Mouse (Mus musculus): ENCODE measurements at regions not wholly inside any gene's neighbourhood (a gene's known extent, or its start where the extent isn't known, plus 50 kb on each side); places are given as distances from the start of the nearest gene placed in this dataset.

GRCm38 (mm10) chr3:57118016-57118415 lies 183.8 kb downstream of the Tm4sf1 start:
- ATAC-seq, result no peak
- no peak overlapping the region for H3K4me2 ChIP-seq (replicated peaks)
- H3K27ac ChIP-seq, result no peak overlapping the region
- H3K36me3 ChIP-seq, result no peaks in the 10 kb centered on the region
- H3K4me3 ChIP-seq (replicated peaks), result no peak overlapping the region
- no peaks in the 10 kb centered on the region for H3K4me1 ChIP-seq (replicated peaks)
- H3K9ac ChIP-seq (replicated peaks), result no peak overlapping the region
- H3K27me3 ChIP-seq, result no peaks in the 10 kb centered on the region
- 91% methylated on average over 1 of the region's 1 CpGs for WGBS
- H3K9me3 ChIP-seq, result no peaks in the 10 kb centered on the region

DNA sequence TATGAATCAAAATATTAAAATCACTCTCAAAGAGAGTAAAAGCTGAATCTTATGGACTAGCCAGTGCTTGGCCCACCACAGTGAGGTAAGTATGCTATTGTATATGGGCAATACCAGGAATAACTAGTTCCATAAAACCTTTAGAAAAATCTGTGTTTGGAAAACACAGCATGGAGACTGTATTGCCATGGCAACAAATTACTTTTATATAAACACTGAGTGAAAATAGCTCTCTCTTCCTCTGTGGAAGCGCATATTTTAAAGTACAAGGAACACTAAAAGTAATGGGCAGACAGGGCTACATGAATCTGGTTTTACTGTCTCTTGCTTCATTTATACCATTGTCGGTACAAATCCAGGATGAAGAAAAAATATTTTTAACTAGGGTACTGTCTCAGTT lies 199.5 kb downstream of the Tm4sf1 start:
- H3K4me1 ChIP-seq (replicated peaks), result no peaks in the 10 kb centered on the region
- no peak overlapping the region for H3K4me2 ChIP-seq (replicated peaks)
- H3K36me3 ChIP-seq, result no peaks in the 10 kb centered on the region
- no peak overlapping the region for H3K27ac ChIP-seq
- no peaks in the 10 kb centered on the region for H3K9me3 ChIP-seq
- no peak overlapping the region for H3K9ac ChIP-seq (replicated peaks)
- no peak overlapping the region for H3K4me3 ChIP-seq (replicated peaks)
- no peaks in the 10 kb centered on the region for H3K27me3 ChIP-seq
- WGBS, result 84% methylated on average over 2 of the region's 2 CpGs
- no peak for ATAC-seq

DNA sequence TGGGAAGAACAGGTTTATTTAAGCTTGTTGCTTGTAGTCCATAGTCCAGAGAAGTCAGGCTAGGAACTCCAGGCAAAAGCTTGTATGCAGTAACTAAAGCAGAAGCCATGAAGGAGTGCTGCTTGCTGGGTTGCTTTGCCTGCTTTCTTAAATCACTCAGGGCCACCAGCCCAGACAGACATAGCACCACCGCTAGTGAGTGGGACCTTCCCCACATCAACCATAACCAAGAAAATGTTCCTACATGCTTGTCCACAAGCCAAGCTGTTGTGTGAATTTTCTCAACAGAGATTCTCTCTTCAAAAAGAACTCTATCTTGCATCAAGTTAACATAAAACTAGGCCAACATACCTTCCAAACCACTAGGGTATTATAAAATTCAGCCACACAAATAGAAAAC lies 201.3 kb downstream of the Tm4sf1 start:
- Histone ChIP-seq H3K4me2 (replicated peaks) (no peak overlapping the region), H3K36me3 (no peaks in the 10 kb centered on the region), H3K27me3 (no peaks in the 10 kb centered on the region), H3K9ac (replicated peaks) (no peak overlapping the region), H3K27ac (no peak overlapping the region), H3K4me1 (replicated peaks) (no peaks in the 10 kb centered on the region), H3K9me3 (no peaks in the 10 kb centered on the region), H3K4me3 (replicated peaks) (no peak overlapping the region)
- ATAC-seq, result no peak
- WGBS, result 96% methylated on average over 1 of the region's 1 CpGs

GRCm38 (mm10) chr3:57094936-57095335 lies 206.9 kb downstream of the Tm4sf1 start:
- H3K27ac ChIP-seq, result no peak overlapping the region
- no peak overlapping the region for H3K4me3 ChIP-seq (replicated peaks)
- H3K4me1 ChIP-seq (replicated peaks), result no peaks in the 10 kb centered on the region
- WGBS, result 71% methylated on average over 3 of the region's 3 CpGs
- no peaks in the 10 kb centered on the region for H3K9me3 ChIP-seq
- no peak for ATAC-seq
- no peaks in the 10 kb centered on the region for H3K27me3 ChIP-seq
- H3K36me3 ChIP-seq, result no peaks in the 10 kb centered on the region
- no peak overlapping the region for H3K9ac ChIP-seq (replicated peaks)
- no peak overlapping the region for H3K4me2 ChIP-seq (replicated peaks)

DNA sequence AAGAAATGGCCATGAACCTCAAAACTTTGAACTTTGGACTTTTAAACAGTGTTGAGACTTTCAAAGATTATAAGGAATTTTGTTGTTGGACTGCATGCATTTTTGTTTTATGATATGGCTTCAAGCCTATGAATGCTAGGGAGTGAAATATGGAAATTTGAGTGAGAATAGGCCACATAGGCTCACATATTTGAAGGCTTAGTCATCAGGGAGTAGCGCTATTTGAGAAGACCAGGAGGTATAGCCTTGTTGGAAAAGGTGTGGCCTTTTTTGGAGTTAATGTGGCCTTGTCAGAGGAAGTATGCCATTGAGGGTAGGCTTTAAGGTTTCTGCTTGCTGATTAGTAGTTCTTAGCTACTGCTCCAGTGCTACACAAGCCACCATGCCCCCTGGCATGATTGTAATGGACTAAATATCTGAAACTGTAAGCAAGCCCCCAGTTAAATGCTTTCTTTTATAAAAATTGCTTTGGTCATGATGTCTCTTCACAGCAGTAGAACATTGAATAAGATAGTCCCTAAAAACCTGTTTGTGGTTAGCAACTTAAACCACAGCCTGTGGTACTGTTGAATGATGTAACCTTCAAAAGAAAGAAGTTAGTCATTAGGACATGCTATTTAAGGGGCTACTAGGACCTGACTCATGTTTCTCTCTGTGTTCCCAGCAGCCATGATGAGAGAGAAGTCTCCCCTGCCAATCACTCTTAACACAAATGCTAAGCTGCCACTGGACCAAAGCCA lies 208.4 kb downstream of the Tm4sf1 start:
- no peak for ATAC-seq
- no peaks in the 10 kb centered on the region for H3K27me3 ChIP-seq
- H3K9me3 ChIP-seq, result no peaks in the 10 kb centered on the region
- H3K36me3 ChIP-seq, result no peaks in the 10 kb centered on the region
- no peak overlapping the region for H3K9ac ChIP-seq (replicated peaks)
- no peak overlapping the region for H3K27ac ChIP-seq
- H3K4me2 ChIP-seq (replicated peaks), result no peak overlapping the region
- 91% methylated on average over 1 of the region's 1 CpGs for WGBS
- no peak overlapping the region for H3K4me3 ChIP-seq (replicated peaks)
- no peaks in the 10 kb centered on the region for H3K4me1 ChIP-seq (replicated peaks)

DNA sequence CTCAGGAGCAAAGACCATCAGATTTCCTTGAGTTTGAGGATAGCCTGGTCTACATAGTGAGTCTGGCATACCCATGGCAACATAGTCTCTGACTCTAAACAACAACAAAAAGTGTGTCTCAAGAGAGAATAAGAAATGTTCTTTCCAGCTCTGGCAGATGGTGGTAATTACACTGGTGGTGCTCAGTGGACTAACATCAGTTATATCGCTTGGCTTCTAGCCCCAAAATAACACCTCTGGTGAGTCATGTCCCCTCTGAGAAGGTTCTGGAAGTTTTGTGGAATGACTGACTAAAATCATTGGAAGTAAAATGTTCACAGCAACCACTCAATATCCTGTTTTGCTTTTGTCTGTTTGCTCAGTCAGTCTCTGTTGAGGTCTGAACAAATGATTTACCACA lies 227.3 kb downstream of the Tm4sf1 start:
- Histone ChIP-seq H3K4me2 (replicated peaks) (no peak overlapping the region), H3K9me3 (no peaks in the 10 kb centered on the region), H3K27me3 (no peaks in the 10 kb centered on the region), H3K4me3 (replicated peaks) (no peak overlapping the region), H3K36me3 (no peaks in the 10 kb centered on the region), H3K27ac (no peak overlapping the region), H3K4me1 (replicated peaks) (no peaks in the 10 kb centered on the region), H3K9ac (replicated peaks) (no peak overlapping the region)
- 94% methylated on average over 1 of the region's 1 CpGs for WGBS
- no peak for ATAC-seq

GRCm38 (mm10) chr3:57073962-57074506 lies 227.8 kb downstream of the Tm4sf1 start:
- no peak for ATAC-seq
- H3K9ac ChIP-seq (replicated peaks), result no peak overlapping the region
- H3K36me3 ChIP-seq, result no peaks in the 10 kb centered on the region
- no peak overlapping the region for H3K27ac ChIP-seq
- 93% methylated on average over 4 of the region's 4 CpGs for WGBS
- no peaks in the 10 kb centered on the region for H3K27me3 ChIP-seq
- no peaks in the 10 kb centered on the region for H3K4me1 ChIP-seq (replicated peaks)
- H3K9me3 ChIP-seq, result no peaks in the 10 kb centered on the region
- no peak overlapping the region for H3K4me3 ChIP-seq (replicated peaks)
- no peak overlapping the region for H3K4me2 ChIP-seq (replicated peaks)

- H3K9ac ChIP-seq (replicated peaks), result no peak overlapping the region
- no peaks in the 10 kb centered on the region for H3K36me3 ChIP-seq
- ATAC-seq, result no peak
- H3K27me3 ChIP-seq, result no peaks in the 10 kb centered on the region
- no peak overlapping the region for H3K27ac ChIP-seq
- no peak overlapping the region for H3K4me2 ChIP-seq (replicated peaks)
- H3K4me1 ChIP-seq (replicated peaks), result no peaks in the 10 kb centered on the region
- H3K4me3 ChIP-seq (replicated peaks), result no peak overlapping the region
- no peaks in the 10 kb centered on the region for H3K9me3 ChIP-seq
Observed at GRCm38 (mm10) chr3:57033021-57033420, 268.8 kb downstream of the Tm4sf1 start.

GRCm38 (mm10) chr3:57018171-57018570 lies 283.6 kb downstream of the Tm4sf1 start:
- no peak for ATAC-seq
- H3K27ac ChIP-seq, result no peak overlapping the region
- H3K9me3 ChIP-seq, result no peaks in the 10 kb centered on the region

DNA sequence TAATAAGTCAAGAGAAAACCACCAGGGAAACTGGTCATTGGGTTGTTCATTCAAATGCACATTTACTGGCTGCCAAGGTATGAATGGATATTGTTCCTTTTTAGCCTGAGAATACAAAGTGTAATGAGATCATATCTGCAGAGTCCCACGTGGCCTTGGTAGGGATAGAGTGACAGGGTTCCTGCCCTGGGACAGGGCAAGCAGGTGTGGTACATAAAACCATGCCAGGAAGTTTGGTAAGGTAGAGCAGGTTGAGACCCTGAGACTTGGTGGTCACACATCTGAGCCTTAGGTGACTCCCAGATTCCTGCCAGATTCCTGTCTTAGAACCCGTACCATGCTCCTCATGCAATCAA lies 320.5 kb downstream of the Tm4sf1 start:
- no peaks in the 10 kb centered on the region for H3K9me3 ChIP-seq
- WGBS, result 50% methylated on average over 2 of the region's 2 CpGs
- peak; percentile 84 for ATAC-seq

More at GRCm38 (mm10) chr3:57018171-57018570, 283.6 kb downstream of the Tm4sf1 start:
- no peak overlapping the region for H3K4me2 ChIP-seq (replicated peaks)
- H3K9ac ChIP-seq (replicated peaks), result no peak overlapping the region
- H3K36me3 ChIP-seq, result no peaks in the 10 kb centered on the region
- no peaks in the 10 kb centered on the region for H3K27me3 ChIP-seq
- H3K4me3 ChIP-seq (replicated peaks), result no peak overlapping the region
- H3K4me1 ChIP-seq (replicated peaks), result no peaks in the 10 kb centered on the region

GRCm38 (mm10) chr3:56980593-56981304 lies 321.0 kb downstream of the Tm4sf1 start:
- Histone ChIP-seq H3K9ac (replicated peaks) (no peak overlapping the region), H3K4me2 (replicated peaks) (no peak overlapping the region), H3K36me3 (no peaks in the 10 kb centered on the region), H3K4me3 (replicated peaks) (no peak overlapping the region), H3K4me1 (replicated peaks) (peaks cover 20% of the 10 kb centered on the region), H3K27me3 (no peaks in the 10 kb centered on the region), H3K9me3 (no peaks in the 10 kb centered on the region), H3K27ac (peak overlapping the region; percentile 77)
- ATAC-seq, result peak; percentile 96
- 30% methylated on average over 3 of the region's 3 CpGs for WGBS

More for the DNA sequence above, 320.5 kb downstream of the Tm4sf1 start:
- no peak overlapping the region for H3K9ac ChIP-seq (replicated peaks)
- no peaks in the 10 kb centered on the region for H3K27me3 ChIP-seq
- H3K27ac ChIP-seq, result peak overlapping the region; percentile 77
- H3K4me1 ChIP-seq (replicated peaks), result peaks cover 20% of the 10 kb centered on the region
- no peak overlapping the region for H3K4me3 ChIP-seq (replicated peaks)
- H3K36me3 ChIP-seq, result no peaks in the 10 kb centered on the region
- no peak overlapping the region for H3K4me2 ChIP-seq (replicated peaks)

DNA sequence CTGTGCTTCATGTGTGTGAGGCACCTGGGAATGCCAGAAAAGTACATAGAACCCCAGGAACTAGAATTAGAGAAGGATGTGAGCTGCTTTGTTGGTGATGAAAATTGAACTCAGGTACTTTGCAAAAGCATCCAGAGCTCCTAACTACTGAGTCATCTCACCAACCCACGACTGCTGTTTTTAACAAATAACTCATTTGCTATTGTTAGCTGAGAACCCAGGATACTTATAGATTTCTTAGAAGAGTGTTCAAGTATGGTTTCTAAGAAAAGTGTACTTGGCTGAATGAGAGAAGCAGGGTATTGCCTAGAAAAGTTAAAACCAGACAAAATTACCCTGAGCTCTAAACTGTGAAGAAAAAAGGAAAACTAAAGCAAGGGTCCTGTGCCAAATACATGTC lies 335.8 kb downstream of the Tm4sf1 start:
- Histone ChIP-seq H3K36me3 (no peaks in the 10 kb centered on the region), H3K9me3 (no peaks in the 10 kb centered on the region), H3K4me2 (replicated peaks) (no peak overlapping the region), H3K27ac (no peak overlapping the region), H3K4me1 (replicated peaks) (peaks cover 17% of the 10 kb centered on the region), H3K9ac (replicated peaks) (no peak overlapping the region), H3K4me3 (replicated peaks) (no peak overlapping the region), H3K27me3 (no peaks in the 10 kb centered on the region)
- no peak for ATAC-seq
- 81% methylated on average over 1 of the region's 1 CpGs for WGBS

All from midbrain, embryonic 13.5 days (tissue).